Mouse (Mus musculus) lung, embryonic 15.5 days (tissue): ENCODE measurements around the gene Nepn. TPM values are rescaled to one million over a fixed set of nuclear protein-coding genes. Genes with fewer than 3 reads are reported as not detected.

Experiments used
- ATAC-seq: fragments of 200-750 bp; cut with Nextera tagmentation; 2 replicates; pipeline ENCODE4 v1.8.0; 2017; ENCODE audit warnings: moderate number of reproducible peaks, borderline replicate concordance; ENCODE audit not compliant: low FRiP score, low TSS enrichment; ENCODE audit errors: extremely low read depth
- H3K27ac ChIP-seq: fragments of 300-500 bp; sonication (generic); 2 replicates; pipeline ENCODE4 v1.5.1; 2015; ENCODE audit warnings: moderate library complexity, mild to moderate bottlenecking, inconsistent platforms
- H3K27me3 ChIP-seq: fragments of 300-500 bp; sonication (generic); 2 replicates; pipeline ENCODE4 v1.6.1; 2015; ENCODE audit warnings: inconsistent platforms
- H3K36me3 ChIP-seq: fragments of 300-500 bp; sonication (generic); 2 replicates; pipeline ENCODE4 v1.6.1; 2015; ENCODE audit warnings: inconsistent platforms
- H3K4me1 ChIP-seq: fragments of 300-500 bp; sonication (generic); 2 replicates; pipeline ENCODE4 v1.6.1; 2015; ENCODE audit warnings: inconsistent platforms
- H3K4me2 ChIP-seq: fragments of 300-500 bp; sonication (generic); 2 replicates; pipeline ENCODE4 v1.6.1; 2015; ENCODE audit warnings: inconsistent platforms, mild to moderate bottlenecking, moderate library complexity
- H3K4me3 ChIP-seq: fragments of 300-500 bp; sonication (generic); 2 replicates; pipeline ENCODE4 v1.5.1; 2015; ENCODE audit warnings: mild to moderate bottlenecking, inconsistent platforms
- H3K9ac ChIP-seq: fragments of 300-500 bp; sonication (generic); 2 replicates; pipeline ENCODE4 v1.6.1; 2015; ENCODE audit warnings: inconsistent platforms
- H3K9me3 ChIP-seq: fragments of 300-500 bp; sonication (generic); 2 replicates; pipeline ENCODE4 v1.6.1; 2016; ENCODE audit warnings: inconsistent platforms
- WGBS: fragments of 180-500 bp; shearing (Covaris S2); methylation state at CpG from one replicate; pipeline ENCODE4 v1.1.7; 2015; 5-methylcytosine and 5-hydroxymethylcytosine counted together
- polyA plus RNA-seq: library from polyadenylated mRNA; unstranded; fragments of >200 nt; fragmentation: Nextera tagmentation; extraction: Ambion mirVana; gene quantifications from 2 replicates; pipeline ENCODE4 v1.2.1, GENCODE M21; 2015

The Nepn gene
- polyA plus RNA-seq, 1 experiment from 2014 or later: not detected

GRCm38 (mm10) chr10:52381845-52382591 is 6.8 kb upstream of the Nepn start, which contains the start of gene Gopc:
Gopc (minus strand) TSS chr10:52382124.
- no peaks in the 10 kb centered on the region for H3K27me3 ChIP-seq
- peak within 1 kb of the TSS; percentile 85 for H3K4me3 ChIP-seq
- peak within 1 kb of the TSS; percentile 96 for H3K27ac ChIP-seq
- peak within 1 kb of the TSS; percentile 76 for H3K4me2 ChIP-seq
- WGBS: under 1% methylated on average over 56 of the region's 71 CpGs
- peaks cover 15% of the 10 kb centered on the region; the same call in 1 of the 2 replicates for H3K4me1 ChIP-seq
- H3K9me3 ChIP-seq: no peaks in the 10 kb centered on the region
- peak within 1 kb of the TSS; percentile 85 for H3K9ac ChIP-seq
- ATAC-seq: peak; percentile 98
- H3K36me3 ChIP-seq: no peaks in the 10 kb centered on the region

- H3K4me3 ChIP-seq: peak overlapping the region; percentile 85
- H3K4me1 ChIP-seq: peaks cover 15% of the 10 kb centered on the region; the same call in 1 of the 2 replicates
- peak overlapping the region; percentile 53; the same call in 1 of the 2 replicates for H3K9ac ChIP-seq
- ATAC-seq: no peak
- no peaks in the 10 kb centered on the region for H3K9me3 ChIP-seq
- no peaks in the 10 kb centered on the region for H3K36me3 ChIP-seq
- no peaks in the 10 kb centered on the region for H3K27me3 ChIP-seq
- 54% methylated on average over 6 of the region's 6 CpGs for WGBS
- 0 out of 2 replicates have a peak overlapping the region, but pooled peaks have one; percentile 96 for H3K27ac ChIP-seq
- peak overlapping the region; percentile 76 for H3K4me2 ChIP-seq
Measured at GRCm38 (mm10) chr10:52383022-52383421, 5.8 kb upstream of the Nepn start.

GRCm38 (mm10) chr10:52383522-52383921 is 5.2 kb upstream of the Nepn start:
- 93% methylated on average over 1 of the region's 1 CpGs for WGBS
- Histone ChIP-seq H3K9me3 (no peaks in the 10 kb centered on the region), H3K36me3 (no peaks in the 10 kb centered on the region)

GRCm38 (mm10) chr10:52384823-52385610 is 3.8 kb upstream of the Nepn start:
- no peaks in the 10 kb centered on the region for H3K9me3 ChIP-seq
- WGBS: 51% methylated on average over 8 of the region's 8 CpGs
- no peak overlapping the region for H3K4me2 ChIP-seq
- no peak overlapping the region for H3K9ac ChIP-seq
- ATAC-seq: no peak
- no peaks in the 10 kb centered on the region for H3K36me3 ChIP-seq
- H3K27me3 ChIP-seq: no peaks in the 10 kb centered on the region
- peaks cover 6% of the 10 kb centered on the region; the same call in 1 of the 2 replicates for H3K4me1 ChIP-seq
- no peak overlapping the region for H3K4me3 ChIP-seq
- no peak overlapping the region for H3K27ac ChIP-seq

More at GRCm38 (mm10) chr10:52383522-52383921, 5.2 kb upstream of the Nepn start:
- Histone ChIP-seq H3K27me3 (no peaks in the 10 kb centered on the region), H3K27ac (no peak overlapping the region), H3K4me2 (no peak overlapping the region), H3K4me1 (peaks cover 13% of the 10 kb centered on the region; the same call in 1 of the 2 replicates), H3K4me3 (no peak overlapping the region), H3K9ac (no peak overlapping the region)
- no peak for ATAC-seq

GRCm38 (mm10) chr10:52387192-52387591 is 1.6 kb upstream of the Nepn start:
- no peaks in the 10 kb centered on the region for H3K36me3 ChIP-seq
- WGBS: 38% methylated on average over 4 of the region's 4 CpGs

GRCm38 (mm10) chr10:52389438-52389837 is 666 bp downstream of the Nepn start:
- no peaks in the 10 kb centered on the region for H3K36me3 ChIP-seq
- no peak overlapping the region for H3K4me3 ChIP-seq
- H3K27me3 ChIP-seq: no peaks in the 10 kb centered on the region
- H3K4me2 ChIP-seq: no peak overlapping the region
- no peaks in the 10 kb centered on the region for H3K9me3 ChIP-seq
- H3K27ac ChIP-seq: no peak overlapping the region
- no peak overlapping the region for H3K9ac ChIP-seq
- no peaks in the 10 kb centered on the region for H3K4me1 ChIP-seq
- no peak for ATAC-seq
- WGBS: 69% methylated on average over 3 of the region's 3 CpGs

More at GRCm38 (mm10) chr10:52387192-52387591, 1.6 kb upstream of the Nepn start:
- no peak for ATAC-seq
- Histone ChIP-seq H3K4me2 (no peak overlapping the region), H3K9me3 (no peaks in the 10 kb centered on the region), H3K27ac (no peak overlapping the region), H3K9ac (no peak overlapping the region), H3K4me1 (peaks cover 6% of the 10 kb centered on the region; the same call in 1 of the 2 replicates), H3K4me3 (no peak overlapping the region), H3K27me3 (no peaks in the 10 kb centered on the region)

GRCm38 (mm10) chr10:52391208-52391607 is 2.4 kb downstream of the Nepn start:
- no peaks in the 10 kb centered on the region for H3K4me1 ChIP-seq
- no peak overlapping the region for H3K9ac ChIP-seq
- ATAC-seq: no peak
- no peak overlapping the region for H3K4me3 ChIP-seq
- WGBS: 57% methylated on average over 2 of the region's 2 CpGs
- H3K27ac ChIP-seq: no peak overlapping the region
- no peak overlapping the region for H3K4me2 ChIP-seq
- H3K27me3 ChIP-seq: no peaks in the 10 kb centered on the region
- H3K36me3 ChIP-seq: no peaks in the 10 kb centered on the region
- H3K9me3 ChIP-seq: no peaks in the 10 kb centered on the region

GRCm38 (mm10) chr10:52396647-52397046 is 7.9 kb downstream of the Nepn start:
- no peak overlapping the region for H3K27ac ChIP-seq
- no peaks in the 10 kb centered on the region for H3K27me3 ChIP-seq
- no peak for ATAC-seq
- H3K4me1 ChIP-seq: no peaks in the 10 kb centered on the region
- no peak overlapping the region for H3K4me3 ChIP-seq
- H3K4me2 ChIP-seq: no peak overlapping the region
- WGBS: 88% methylated on average over 3 of the region's 3 CpGs
- no peaks in the 10 kb centered on the region for H3K9me3 ChIP-seq
- H3K9ac ChIP-seq: no peak overlapping the region
- no peaks in the 10 kb centered on the region for H3K36me3 ChIP-seq

GRCm38 (mm10) chr10:52398715-52399114 is 9.9 kb downstream of the Nepn start:
- WGBS: 71% methylated on average over 2 of the region's 2 CpGs
- Histone ChIP-seq H3K9me3 (no peaks in the 10 kb centered on the region), H3K4me3 (no peak overlapping the region), H3K27me3 (no peaks in the 10 kb centered on the region), H3K4me2 (no peak overlapping the region), H3K36me3 (no peaks in the 10 kb centered on the region), H3K27ac (no peak overlapping the region), H3K9ac (no peak overlapping the region), H3K4me1 (no peaks in the 10 kb centered on the region)
- ATAC-seq: no peak

- no peaks in the 10 kb centered on the region for H3K27me3 ChIP-seq
- H3K9me3 ChIP-seq: no peaks in the 10 kb centered on the region
- no peak overlapping the region for H3K9ac ChIP-seq
- no peaks in the 10 kb centered on the region for H3K4me1 ChIP-seq
- no peak overlapping the region for H3K4me2 ChIP-seq
- H3K36me3 ChIP-seq: no peaks in the 10 kb centered on the region
- 58% methylated on average over 3 of the region's 3 CpGs for WGBS
- ATAC-seq: no peak
- H3K27ac ChIP-seq: no peak overlapping the region
- no peak overlapping the region for H3K4me3 ChIP-seq
Measured at GRCm38 (mm10) chr10:52399722-52400121, 10.9 kb downstream of the Nepn start.

- no peak for ATAC-seq
- 83% methylated on average over 13 of the region's 13 CpGs for WGBS
Measured at GRCm38 (mm10) chr10:52405160-52405559, 16.4 kb downstream of the Nepn start.

GRCm38 (mm10) chr10:52407526-52407925 is 18.8 kb downstream of the Nepn start:
- H3K9ac ChIP-seq: no peak overlapping the region
- H3K4me3 ChIP-seq: no peak overlapping the region
- H3K27me3 ChIP-seq: no peaks in the 10 kb centered on the region
- H3K9me3 ChIP-seq: no peaks in the 10 kb centered on the region
- 88% methylated on average over 2 of the region's 2 CpGs for WGBS
- H3K4me1 ChIP-seq: no peaks in the 10 kb centered on the region
- H3K36me3 ChIP-seq: no peaks in the 10 kb centered on the region
- no peak for ATAC-seq
- H3K4me2 ChIP-seq: no peak overlapping the region
- no peak overlapping the region for H3K27ac ChIP-seq

More at GRCm38 (mm10) chr10:52405160-52405559, 16.4 kb downstream of the Nepn start:
- H3K4me3 ChIP-seq: no peak overlapping the region
- no peaks in the 10 kb centered on the region for H3K36me3 ChIP-seq
- no peak overlapping the region for H3K27ac ChIP-seq
- H3K9ac ChIP-seq: no peak overlapping the region
- no peaks in the 10 kb centered on the region for H3K27me3 ChIP-seq
- no peaks in the 10 kb centered on the region for H3K9me3 ChIP-seq
- H3K4me1 ChIP-seq: no peaks in the 10 kb centered on the region
- H3K4me2 ChIP-seq: no peak overlapping the region
